Mouse (Mus musculus) cerebellum, adult 8-10 months (tissue): ENCODE results near the gene Dusp3.

ENCODE experiments used
- DNase-seq: peaks from one replicate; pipeline ENCODE4 v3.0.0; 2022

The Dusp3 gene

DNA sequence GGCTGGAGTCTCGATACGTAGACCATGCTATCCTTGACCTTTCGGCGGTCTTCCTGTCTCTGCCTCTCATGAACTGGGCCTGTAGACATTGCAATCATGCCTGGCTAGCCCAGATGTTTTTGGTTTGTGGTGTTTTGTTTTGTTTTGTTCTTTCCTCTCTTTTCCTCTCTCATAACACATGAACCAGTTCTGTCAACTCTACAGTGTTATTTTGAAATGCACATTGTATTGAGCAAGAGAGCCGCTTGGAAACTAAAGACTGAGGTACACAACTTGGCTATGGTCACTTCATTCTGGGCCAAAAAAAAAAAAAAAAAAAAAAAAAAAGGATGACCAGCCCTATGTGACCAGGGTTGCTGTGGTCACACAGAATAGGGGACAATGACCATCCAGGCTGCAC is 14.2 kb downstream of the Dusp3 start:
- no peak for DNase-seq

DNA sequence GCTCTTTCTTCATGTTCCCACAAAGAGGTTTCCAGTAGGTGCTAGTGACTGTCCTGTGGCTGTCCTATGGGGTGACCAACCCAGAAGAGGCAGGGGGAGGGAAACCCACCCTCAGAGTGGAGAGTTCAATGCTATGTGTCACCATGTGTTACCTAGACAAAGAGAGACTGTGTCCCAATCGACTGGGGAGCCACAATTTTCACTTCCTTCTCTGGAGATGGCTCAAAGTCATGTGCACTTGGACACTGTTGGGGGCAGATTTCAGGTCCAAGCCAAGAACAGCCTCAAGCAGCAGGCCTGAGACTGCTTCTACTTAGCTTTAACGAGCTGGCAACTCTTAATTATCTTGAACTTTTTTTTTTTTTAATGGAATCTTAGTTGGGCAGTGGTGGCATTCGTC is 14.7 kb downstream of the Dusp3 start:
- no peak for DNase-seq

DNA sequence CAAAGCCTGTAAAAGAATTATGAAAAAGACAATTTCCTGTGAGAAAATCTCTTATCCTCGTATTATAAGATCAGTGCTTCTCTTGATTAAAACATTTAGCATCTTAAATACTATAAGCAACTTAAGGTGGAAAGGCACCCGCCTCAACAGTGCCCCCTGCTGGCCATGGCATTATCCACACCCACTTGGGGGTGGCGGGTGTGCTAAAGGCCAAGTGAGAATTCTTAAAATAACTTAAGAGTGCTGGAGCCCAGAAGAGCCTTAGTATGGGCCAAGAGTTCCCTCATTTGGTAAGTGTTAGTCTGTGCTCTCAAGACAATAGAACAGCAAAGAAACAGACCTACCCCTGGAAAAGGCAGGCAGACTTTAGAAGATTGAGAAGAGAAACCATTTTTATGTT is 15.4 kb downstream of the Dusp3 start:
- DNase-seq = no peak

DNA sequence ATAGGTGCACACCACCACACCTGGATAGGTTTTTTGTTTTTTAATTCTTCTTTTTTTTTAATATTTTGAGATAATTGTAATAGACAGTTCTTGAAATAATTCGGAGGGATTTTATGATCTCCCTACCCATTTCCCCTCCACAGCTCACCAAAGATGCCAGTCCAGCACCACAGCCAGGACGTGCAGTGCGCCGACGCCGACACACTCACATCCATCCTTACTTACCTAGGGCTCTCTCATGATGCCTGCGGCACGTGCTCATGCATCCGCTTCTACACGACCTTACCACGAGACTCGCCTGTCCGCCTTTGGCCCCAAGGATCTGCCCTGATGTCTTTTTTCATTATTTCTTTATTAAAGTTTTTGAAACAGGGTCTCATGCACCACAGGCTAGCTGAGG is 17.0 kb downstream of the Dusp3 start:
- DNase-seq = no peak

DNA sequence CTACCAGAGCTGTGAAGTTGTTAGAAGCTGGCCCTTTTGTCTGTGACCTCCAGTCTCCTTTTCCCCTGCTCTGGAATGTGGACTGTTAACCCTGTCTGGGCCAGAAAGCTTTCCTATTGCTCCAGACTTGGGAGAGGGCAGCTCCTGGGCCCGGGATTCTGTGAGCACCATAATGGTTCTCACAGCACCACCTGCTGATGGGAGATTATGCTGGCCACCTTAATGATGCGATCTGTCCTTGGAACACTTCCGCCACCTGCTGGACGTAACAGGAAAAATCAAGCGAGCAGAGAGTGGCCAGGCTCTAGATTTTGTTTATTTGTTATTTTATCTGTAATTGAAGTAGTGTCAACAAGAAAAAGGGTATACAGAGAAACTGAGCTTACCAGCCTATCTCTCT is 18.0 kb downstream of the Dusp3 start:
- peak; percentile 85 for DNase-seq

DNA sequence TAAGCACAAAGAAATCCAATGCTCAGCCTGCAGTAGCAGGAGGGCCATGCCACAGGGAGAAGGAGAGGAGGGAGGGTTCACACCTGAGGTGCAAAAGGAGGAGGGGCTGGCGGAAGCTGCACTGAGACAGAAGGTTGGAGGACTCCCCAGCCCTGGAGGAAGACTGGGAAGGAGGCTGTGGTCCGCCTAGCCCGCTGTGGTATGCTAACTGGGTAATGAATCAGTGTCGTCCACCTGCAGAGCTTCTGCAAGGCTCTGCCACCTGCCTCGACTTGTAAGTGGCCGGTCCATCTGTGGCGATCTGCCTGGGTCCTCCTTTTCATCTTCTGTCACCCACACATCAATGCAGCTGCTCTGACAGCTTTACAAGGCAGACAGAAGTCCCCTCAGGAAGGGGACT is 18.5 kb downstream of the Dusp3 start:
- DNase-seq = no peak

DNA sequence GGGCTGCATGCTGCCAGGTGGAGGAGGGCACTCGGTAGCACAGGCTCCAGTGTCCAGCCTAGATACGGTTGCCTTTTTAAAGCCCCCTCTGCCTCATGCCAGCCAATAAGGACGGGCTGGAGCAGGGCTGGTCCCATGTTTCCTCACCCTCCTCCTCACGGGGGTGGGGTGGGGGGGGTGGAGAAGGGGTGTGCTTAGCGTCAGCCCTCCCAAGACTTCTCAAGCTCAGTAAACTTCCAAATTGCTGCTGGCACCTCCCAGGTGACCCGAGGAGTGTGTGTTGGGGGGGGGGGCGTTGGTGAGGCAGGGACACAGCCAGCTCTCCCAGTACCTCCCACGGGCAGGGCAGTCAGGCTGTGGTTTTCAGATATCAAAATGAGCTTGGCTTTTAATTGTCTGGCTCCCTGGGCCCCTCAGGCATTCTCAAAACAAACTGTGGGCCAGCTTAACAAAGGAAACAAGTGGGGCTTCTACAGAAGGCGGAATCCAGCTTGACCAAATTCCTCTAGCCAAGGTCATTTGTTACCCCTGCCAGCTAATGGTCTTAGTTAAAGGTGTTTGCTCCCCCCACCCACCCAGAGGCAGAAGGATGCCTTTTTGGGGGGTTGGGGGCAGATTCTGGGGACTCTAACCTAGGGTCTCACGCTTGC is 19.7 kb downstream of the Dusp3 start, which contains the start of gene Sost:
Sost (minus strand) TSS at position 51 of the 650 bp plus-strand sequence.
- DNase-seq = no peak

DNA sequence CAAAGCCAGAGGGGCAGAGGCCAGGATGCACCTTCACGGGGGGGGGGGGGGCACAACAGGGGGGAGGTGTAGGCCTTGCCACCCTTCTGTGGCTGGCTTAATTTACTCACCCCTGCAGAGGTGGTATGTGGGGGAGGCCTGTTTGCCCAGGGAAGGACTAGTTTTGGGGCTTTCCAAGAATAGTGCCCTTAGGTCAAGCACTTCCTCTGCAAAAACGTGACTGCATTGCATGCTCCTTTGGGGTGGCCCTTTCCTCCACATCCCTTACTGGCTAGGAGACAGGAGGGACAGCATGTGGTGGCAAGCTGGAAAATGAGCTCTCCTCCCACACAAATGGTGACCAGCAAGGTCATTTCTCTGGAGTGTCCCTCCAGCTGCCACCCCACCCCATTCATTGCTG is 21.3 kb downstream of the Dusp3 start:
- DNase-seq = no peak

DNA sequence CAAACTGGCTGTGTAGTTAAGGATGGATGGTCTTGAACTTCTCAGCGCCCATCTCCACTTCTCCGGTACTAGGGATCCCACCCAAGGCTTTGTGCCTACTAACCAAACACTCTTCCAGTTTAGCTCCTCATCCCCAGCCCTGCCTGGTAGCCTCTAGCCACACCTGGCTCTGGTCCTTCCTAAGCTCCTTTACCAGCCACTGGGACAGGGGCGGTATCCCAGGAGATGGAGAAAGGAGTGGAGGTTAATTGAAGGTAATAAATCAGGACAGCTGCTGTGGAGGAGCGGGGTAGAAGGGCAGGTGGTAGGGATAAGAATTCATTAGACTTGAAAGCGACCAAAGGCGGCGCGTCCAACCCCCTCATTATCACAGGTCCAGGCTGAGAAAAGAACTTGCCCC is 22.2 kb downstream of the Dusp3 start:
- DNase-seq = no peak

DNA sequence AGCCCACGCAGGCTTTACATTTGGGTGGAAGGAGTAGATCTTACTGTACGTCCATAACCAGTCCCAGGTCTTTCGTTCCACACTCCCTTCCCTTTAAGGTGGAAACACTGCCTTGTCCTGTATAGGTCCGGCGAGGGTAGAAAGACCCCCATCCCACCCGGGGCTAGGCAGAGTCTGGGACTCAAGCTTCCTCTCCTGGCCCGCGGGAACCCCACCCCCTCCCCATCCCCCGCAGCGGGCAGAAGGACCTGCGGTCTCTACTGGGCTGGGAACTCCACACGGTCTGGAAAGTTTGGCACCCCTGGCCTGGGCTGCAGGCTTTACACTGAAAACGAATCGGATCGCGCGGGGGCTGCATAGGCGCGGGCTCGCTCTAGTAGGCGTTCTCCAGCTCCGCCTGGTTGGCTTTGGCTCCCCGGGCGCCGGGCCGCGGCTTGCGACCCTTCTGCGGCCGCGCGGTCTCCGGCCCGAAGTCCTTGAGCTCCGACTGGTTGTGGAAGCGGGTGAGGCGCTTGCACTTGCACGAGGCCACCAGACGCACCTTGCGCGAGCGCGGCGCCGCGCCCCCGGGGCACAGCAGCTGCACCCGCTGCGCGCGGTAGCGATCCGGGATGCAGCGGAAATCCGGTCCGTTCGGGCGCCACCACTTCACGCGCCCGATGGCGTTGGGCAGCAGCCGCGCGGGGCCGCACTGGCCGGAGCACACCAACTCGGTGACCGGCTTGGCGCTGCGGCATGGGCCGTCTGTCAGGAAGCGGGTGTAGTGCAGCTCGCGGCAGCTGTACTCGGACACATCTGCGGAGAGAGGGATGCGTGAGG is 23.1 kb downstream of the Dusp3 start:
- DNase-seq = no peak

DNA sequence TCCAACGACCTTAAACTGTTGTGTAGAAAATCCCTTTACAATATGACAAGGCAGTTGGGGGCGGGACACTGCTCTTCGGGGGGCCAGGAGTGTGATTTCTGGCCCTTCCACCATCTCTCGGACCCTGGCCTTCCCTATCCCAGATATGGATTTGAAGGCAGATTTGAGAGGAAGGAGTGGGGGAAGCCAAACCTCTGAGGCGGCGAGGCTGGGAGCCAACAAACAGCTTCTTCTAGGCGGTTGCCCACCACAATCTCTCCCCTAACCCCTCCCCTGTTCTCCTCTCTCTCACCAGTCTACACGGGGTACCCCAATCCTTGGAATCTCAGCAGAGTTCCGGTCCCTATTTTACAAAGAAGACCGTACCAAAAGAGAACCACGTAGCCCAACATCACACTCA is 23.8 kb downstream of the Dusp3 start:
- DNase-seq = no peak

DNA sequence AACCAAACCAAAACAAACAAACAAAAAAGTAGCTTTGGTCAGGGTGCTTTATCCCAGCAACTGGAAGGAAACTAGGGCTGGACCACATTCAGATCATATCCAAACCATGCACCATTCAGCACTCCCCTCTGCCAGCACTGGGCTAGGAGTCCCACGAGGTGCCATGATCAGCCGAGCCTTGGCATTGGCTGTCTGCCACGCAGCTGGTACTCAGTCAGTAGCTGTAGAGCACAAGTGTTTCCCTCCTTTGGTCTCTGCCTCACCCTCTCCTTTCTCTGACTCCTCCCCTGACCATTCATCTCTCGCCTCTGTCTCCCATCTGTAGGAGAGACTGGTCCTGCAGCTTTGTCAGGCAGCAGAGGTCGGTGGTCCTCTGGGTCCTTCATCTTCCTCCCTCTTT is 29.3 kb downstream of the Dusp3 start:
- no peak for DNase-seq

DNA sequence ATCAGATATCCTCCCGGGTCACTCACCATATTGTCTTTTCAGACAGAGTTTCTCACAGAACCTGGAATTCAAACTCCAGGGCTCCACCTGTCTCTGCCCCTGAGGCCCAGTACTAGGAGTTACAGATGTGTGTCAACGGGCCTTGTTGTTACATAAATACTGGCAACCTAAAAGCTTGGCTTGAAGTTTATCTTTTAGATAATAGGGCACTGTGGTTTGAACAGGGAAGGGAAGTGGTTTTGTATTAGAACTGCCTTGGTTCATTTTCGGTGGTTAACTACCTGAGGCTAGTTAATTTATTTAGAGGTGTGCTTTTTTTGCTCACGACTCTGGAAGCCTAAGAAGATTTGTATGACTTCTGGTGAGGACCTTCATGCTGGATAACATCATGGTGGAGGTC is 33.4 kb downstream of the Dusp3 start:
- no peak for DNase-seq

DNA sequence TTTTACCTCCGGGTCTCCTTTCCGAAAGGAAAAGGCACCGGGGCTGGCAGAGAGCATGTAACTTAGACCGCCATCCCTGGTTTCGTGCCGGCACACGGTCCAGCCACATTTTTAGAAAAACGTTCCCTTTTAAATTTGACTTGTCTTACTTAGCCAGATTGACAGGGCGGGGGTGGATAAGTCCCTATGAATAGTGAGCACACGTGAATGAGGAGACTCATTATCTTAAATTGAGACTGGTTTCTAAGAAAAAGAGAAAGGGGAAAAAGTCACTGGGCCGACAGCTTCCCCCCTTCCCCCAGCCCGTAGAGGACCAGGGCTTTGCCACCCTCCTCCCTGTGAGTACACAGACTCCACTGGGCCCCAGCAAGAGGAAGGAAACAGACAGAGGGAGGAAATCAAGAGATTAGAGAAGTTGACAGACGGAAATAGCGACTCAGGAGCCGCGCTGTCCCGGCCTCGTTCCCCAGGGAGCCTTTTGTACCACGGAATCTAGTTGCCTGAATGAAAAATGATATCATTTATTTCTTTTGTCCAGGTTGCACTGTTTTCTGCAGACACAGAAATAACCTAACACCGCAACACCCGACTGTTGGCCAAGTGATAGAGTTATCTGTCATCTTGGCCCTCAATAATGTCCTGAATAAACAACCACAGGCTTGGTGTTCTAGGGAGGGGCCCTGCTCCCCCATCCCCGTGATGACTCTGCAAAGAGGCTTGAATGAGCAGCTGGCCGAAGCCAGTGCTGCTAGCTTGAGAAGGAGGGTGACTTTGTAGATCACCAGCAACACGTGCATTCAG is 34.1 kb downstream of the Dusp3 start:
- DNase-seq = no peak

DNA sequence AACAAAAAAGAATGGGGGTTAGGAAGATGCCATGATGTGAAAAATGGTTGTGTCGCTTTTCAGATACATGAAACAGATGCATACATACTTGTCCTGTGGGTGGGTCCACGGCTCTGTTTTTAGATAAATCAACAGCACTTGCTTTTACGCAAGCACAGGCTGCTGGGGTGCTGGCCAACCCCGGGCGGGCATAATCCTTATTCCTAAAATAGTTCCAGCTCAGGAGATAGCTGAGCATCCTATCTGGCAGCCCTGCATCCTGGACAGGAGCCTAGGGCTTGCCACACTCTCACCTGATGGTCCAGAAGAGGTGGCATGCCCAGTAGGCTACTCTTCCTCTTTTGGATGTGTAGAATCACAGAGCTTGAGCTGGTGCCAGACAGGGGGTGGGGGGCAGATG is 36.8 kb downstream of the Dusp3 start:
- no peak for DNase-seq

DNA sequence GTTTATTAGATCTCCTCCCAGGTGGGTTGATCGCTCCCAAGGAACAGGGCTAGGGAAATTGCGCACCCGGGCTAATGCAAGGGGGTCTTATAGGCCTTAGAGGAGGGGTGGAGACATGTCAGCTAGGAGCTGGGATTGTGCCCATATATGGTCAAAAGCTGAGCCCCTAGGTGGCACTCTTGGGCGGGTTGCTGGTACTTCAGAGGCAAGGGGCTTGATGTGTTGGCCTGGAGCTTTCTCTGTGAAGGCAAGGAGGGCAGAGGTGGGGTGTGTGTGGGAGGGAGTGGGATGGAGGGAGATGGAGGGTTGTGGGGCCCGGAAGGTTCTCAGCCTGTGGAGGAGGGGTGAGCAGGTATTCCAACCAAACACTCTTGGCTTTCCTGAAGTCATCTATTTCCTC is 40.3 kb downstream of the Dusp3 start:
- DNase-seq = no peak

DNA sequence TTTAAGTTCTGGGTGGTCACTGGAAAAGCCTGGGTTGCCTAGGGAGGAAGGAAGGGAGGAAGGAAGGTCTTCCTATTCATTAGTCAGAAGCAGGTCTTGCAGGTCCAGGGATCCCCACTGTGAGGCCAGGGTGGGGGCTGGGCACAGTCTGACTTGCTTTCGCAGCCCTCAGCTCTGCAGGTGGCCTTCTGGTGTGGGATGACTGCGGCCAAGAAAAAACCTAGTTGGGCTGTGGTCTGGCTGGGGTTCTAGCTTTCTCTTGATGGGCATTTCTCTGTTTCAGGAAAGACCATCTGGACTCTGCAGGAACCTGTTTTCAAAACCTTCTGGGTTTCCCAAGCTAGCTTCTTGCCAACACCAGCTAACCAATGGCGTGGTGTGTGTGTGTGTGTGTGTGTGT is 43.8 kb downstream of the Dusp3 start:
- DNase-seq = peak; percentile 88

DNA sequence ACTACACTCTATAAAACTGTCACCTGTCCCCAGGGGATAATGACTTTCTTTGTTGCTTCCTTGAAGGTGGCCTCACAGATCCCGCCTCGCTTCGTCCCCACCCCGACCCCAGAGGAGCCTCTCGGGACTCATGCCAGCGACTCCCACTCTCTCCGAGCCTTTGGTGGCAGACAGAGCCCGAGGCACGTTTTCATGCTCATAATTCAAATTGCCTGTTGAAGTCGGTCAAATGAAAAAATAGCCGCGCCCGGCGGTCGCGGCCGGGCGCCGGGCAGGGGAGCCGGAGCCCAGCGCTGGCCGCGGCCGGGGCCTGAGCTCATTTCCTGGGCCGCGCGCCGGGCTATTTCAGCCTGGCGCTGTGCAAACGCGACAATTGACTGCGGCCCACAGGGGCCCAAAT is 49.7 kb downstream of the Dusp3 start:
- no peak for DNase-seq

DNA sequence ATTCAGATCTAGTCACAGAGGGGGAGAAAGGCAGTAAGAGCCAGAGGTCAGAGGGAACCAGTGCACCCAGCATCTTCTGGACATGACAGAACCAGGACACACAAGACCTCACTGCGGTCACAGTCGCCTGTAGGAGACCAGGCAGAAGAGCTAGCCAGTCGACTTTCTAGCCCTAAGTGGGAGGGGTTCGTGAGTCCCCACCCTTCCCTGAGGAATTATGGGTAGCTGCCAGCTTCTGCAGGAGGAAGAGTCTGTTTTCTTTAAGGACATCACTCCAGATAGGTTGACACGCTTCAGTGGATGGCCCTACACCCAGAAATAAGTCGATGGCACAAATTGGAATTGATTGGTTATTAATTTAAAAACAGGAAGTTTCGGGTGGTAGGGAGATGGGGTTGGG is 50.4 kb downstream of the Dusp3 start:
- no peak for DNase-seq

DNA sequence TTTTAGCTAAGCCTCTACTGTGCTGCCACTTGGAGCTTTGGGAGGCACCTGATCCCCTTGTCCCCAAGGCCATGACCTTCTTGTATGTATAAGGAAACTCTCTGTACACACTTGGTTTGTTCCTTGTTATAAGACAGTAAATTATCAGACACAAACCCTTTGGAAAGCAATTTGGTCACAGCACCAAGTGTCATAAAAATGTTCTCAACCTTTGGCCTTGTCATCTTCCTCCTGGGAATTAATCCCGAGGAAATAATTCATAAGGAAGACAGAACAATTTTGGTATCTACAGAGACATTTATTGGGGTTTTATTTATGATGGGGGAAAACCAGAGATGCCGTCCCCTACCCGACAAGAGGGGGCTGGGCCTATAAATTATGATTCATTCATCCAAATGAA is 51.1 kb downstream of the Dusp3 start:
- no peak for DNase-seq

DNA sequence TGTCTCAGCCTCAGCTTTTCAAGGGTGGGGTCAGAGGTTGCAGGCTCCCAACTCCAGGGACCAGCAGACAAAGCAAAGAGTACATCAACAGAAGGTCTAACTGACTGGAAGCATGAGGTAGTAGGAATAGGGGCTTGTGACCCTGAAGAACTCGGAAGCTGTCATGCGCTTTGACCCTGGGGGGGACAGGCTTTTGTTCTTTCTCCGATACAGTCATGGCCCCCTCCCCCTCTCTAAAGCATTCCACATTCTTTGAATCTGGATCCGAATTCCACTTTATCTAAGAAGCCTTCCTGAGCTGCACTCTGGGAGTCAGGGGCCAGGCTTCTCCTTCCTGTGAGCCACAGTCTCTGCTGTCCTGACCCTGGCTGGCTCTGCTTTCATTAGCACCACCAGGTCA is 54.8 kb downstream of the Dusp3 start:
- no peak for DNase-seq

DNA sequence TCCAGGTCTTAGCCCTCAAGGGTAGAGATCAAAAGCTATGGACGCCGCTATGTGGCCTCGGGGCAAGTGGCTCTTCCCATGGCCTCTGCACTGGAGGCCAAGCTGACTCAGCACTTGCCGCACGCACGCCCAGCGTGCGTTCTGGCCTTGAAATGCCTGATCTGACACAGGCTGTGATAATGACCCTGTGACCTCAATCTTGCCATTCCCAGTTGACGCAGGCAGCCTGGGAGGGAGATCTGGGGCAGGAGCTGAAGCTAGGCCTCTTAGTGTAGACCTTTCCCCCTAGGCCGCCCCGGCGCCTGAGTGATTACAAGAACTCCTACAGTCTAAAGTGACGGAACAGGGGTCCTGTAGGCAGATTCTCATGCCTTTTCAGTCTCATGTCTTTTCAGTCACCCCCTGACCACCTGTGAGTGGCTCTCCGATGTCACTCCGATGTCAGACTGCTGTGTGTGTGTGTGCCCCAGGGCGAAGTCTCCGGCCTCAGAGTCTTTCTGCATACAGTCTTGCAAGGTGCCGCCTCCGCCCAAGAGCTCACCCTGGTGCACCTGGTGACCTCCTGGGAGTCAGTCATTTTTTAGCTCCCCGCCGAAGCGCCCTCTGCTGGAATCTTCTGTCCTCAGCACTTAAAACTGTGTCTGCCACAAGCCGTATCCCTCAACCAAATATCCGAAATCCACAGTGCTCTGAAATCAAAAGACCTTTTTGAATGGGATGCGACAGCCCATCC is 58.6 kb downstream of the Dusp3 start:
- peak; percentile 32 for DNase-seq

DNA sequence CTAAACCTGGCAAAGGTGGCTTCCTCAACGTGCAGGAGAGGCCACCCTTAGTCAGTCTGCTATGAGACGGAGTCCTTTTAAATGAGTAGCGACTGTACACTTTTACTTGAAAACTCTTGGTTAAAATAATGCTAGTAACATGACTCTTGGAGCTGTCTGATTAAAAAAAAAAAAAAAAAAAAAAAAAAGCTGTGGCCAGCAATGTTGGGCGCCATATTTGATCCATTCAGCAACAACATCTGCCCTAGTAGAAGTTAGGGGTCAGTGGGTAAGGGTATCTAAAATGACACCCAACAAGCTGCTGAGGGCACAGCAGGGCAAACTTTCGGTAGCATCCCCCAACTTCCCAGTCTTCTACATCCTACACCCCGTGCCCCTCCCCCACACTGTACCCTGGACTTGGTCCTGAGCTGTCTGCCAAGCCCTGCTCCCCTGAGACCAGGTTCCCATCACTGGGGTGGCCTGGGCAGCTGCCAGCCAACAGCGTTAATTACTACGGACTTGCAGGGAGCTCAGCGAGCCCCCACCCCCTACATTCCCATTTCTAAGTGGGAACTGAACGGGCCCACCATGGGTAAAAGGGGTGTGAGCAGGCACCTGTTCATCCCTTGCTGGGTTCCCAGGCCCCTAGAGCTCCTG is 59.7 kb downstream of the Dusp3 start:
- no peak for DNase-seq
